Mouse (Mus musculus): ENCODE results near the gene Gdpgp1. TPM values are rescaled to one million over a fixed set of nuclear protein-coding genes. Genes with fewer than 3 reads are reported as not detected.

Gene Gdpgp1
- polyA plus RNA-seq, 1 experiment from 2014 or later, result 2.4 TPM

DNA sequence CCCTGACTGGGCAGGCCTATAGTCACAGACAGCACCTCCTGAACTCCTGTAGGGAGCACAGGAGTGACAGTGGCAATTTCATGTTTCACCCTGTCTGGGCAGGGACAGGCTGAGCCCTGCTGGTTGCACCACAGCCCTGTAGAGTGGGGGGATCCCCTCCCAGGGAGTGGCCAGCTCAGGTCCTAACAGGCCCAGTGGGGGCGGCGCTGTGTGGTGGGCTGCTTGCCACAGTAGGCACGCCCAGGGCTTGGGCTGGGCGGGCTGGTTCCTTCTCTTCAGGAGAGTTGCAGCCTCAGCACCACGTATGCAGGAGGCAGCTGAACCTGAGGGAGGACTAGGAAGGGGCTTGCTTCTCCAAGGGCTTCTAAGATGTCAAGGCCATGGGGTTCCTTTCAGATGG is 41.2 kb upstream of the Gdpgp1 start:
- no peaks in the 10 kb centered on the region for H3K9me3 ChIP-seq (replicated peaks)
- H3K27me3 ChIP-seq, result peaks cover 6% of the 10 kb centered on the region; the same call in 1 of the 2 replicates
- no peaks in the 10 kb centered on the region for H3K36me3 ChIP-seq
- peak; percentile 45 for DNase-seq
- peak overlapping the region; percentile 100 for H3K27ac ChIP-seq
- H3K4me2 ChIP-seq, result peak overlapping the region; percentile 77
- H3K4me1 ChIP-seq (replicated peaks), result peaks cover 100% of the 10 kb centered on the region
- peak overlapping the region; percentile 75 for H3K9ac ChIP-seq
- WGBS (ENCODE audit: insufficient replicate concordance), result 20% methylated on average over 5 of the region's 5 CpGs
- ATAC-seq (ENCODE audit: low read depth), result peak; percentile 37
- H3K4me3 ChIP-seq (replicated peaks), result no peak overlapping the region

DNA sequence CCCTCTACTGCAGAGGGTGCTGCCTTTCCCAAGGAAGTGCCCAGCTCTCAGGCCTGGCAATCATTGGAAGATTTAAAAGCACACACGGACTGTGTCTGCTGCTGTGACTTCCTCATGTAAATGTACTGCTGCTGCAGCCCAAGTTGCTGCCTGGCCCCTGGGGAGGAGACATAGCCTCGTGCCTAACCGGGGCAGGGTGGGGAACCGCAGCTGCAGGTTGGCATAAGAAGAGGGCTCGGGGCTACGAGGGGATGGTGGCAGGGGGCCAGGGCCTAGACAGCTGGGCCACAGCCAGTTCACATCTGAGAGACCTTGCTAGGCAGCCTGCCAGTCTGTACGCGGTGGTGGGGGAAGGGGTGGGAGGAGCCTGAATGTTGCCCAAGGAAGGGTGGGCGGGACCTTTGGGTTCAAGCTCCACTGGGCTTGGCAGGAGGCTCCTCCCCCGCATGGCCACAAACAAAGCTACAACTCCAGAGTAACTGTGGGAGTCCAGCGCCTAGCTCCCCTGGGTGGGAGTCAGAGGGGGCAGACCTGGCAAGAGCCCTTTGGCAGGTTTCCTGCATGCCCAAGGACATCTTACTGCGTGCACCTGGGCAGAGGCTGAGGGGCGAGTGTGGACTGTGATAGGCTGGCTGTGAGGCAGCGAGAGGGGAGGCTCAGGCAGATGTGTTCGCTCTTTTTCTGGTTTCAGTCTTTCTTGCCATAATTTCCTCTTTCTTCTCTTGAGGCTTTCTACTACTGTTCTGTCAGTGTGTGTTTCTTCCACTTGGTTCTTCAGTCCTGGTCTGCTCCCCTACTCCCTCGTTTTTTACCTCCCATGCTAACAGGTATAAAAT is 40.2 kb upstream of the Gdpgp1 start:
- Histone ChIP-seq H3K4me2 (peak overlapping the region; percentile 77), H3K36me3 (no peaks in the 10 kb centered on the region), H3K4me1 (replicated peaks) (peaks cover 99% of the 10 kb centered on the region), H3K4me3 (replicated peaks) (peak overlapping the region; percentile 52), H3K9ac (peak overlapping the region; percentile 75), H3K27me3 (peaks cover 4% of the 10 kb centered on the region; the same call in 1 of the 2 replicates), H3K9me3 (replicated peaks) (no peaks in the 10 kb centered on the region), H3K27ac (peak overlapping the region; percentile 100)
- DNase-seq (peak; percentile 82), ATAC-seq (ENCODE audit: low read depth) (peak; percentile 84)
- 7% methylated on average over 16 of the region's 16 CpGs for WGBS (ENCODE audit: insufficient replicate concordance)

DNA sequence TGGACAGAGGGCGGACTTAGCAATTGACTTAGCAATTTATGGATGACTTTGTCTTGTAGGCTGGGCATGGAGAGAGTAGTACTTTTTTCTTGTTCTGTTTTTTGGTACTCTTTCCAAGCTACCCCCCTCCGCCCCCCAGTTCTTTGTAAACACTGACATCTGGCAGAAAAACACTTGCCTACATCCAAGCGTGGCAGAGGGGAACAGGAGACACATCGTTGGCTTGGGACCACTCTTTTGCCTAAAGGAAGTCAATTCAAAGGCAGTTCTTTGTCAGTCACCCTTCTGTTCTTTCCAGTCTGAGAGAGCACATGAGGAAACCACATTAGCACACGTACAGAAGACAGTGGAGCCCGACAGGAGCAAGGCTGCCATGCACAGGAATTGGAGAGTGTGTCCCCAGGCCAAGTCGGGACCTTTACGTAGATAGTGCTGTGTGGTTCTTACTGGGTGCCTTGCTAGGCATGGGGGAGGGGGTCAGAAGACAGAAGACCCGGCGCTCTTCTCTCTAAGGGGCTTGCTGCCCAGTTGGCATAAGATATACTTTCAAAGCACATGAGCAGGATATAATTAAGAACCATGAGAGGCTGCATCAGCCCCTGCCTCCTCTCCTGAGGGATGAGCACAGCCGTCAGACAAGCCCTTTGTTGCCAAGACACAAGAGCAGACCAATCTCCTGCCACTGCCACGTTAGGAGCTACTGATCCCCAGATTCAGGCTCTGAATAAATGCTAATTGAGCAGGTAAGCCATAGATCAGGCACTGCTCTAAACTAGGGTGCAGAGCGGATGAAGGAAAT is 38.5 kb upstream of the Gdpgp1 start:
- H3K9me3 ChIP-seq (replicated peaks), result no peaks in the 10 kb centered on the region
- H3K9ac ChIP-seq, result peak overlapping the region; percentile 41; the same call in 1 of the 2 replicates
- no peak overlapping the region for H3K4me2 ChIP-seq
- H3K36me3 ChIP-seq, result no peaks in the 10 kb centered on the region
- no peak overlapping the region for H3K4me3 ChIP-seq (replicated peaks)
- H3K27ac ChIP-seq, result peak overlapping the region; percentile 100
- WGBS (ENCODE audit: insufficient replicate concordance), result 68% methylated on average over 13 of the region's 13 CpGs
- peaks cover 91% of the 10 kb centered on the region for H3K4me1 ChIP-seq (replicated peaks)
- no peaks in the 10 kb centered on the region for H3K27me3 ChIP-seq
- no peak for DNase-seq
- no peak for ATAC-seq (ENCODE audit: low read depth)

DNA sequence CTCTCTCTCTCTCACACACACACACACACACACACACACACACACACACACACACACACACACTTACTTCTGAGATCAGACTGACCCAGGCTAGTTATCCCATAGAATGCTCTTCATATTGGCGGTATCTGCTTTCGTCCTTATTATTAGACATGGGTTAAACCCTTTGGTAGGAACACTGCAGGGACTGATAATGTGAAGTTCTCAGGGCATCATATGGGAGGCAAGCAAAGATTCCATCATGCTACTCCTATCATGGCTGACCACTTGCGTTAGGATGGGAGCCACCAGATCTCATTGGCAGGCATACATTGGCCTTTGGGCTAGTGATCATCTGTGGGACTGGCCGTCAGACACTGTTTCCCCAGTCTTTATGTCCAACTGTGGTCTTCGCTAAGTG is 37.5 kb upstream of the Gdpgp1 start:
- peak overlapping the region; percentile 12 for H3K4me2 ChIP-seq
- peak overlapping the region; percentile 100 for H3K27ac ChIP-seq
- no peaks in the 10 kb centered on the region for H3K27me3 ChIP-seq
- WGBS (ENCODE audit: insufficient replicate concordance), result 46% methylated on average over 5 of the region's 5 CpGs
- H3K36me3 ChIP-seq, result peaks cover 4% of the 10 kb centered on the region
- ATAC-seq (ENCODE audit: low read depth) (peak; percentile 26), DNase-seq (no peak)
- no peaks in the 10 kb centered on the region for H3K9me3 ChIP-seq (replicated peaks)
- H3K4me3 ChIP-seq (replicated peaks), result no peak overlapping the region
- peak overlapping the region; percentile 41 for H3K9ac ChIP-seq
- peaks cover 91% of the 10 kb centered on the region for H3K4me1 ChIP-seq (replicated peaks)

DNA sequence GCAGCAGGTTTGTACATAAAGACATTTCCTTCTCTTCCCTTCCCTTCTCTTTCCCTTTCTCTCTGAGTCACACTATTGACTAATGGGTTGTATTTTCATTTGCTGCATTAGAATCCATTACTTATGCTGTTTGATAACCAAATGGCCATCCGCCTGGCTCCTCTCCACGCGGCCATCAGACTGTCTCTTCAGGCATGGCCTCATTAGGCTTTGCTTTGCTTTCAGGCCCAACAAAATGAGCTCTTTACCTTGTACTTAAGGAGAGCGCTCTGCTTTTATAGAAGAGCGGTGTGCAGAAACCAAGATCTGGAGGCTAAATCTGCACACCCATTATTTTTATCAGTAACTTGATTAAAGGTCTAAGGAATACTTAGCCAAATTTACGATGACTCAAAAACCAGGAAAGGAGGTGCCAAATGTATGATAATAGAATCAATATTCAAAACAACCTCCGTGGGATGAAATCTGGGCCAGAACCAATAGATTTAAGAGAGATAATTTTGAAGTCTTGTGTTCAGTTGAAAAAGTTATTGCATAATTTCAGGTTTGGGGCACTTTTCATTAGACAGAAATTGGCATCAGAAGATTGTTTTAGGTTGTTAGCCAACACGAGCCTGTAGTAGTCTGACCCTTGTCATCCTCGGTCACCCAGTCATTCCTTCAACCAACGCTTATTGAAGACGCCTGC is 36.9 kb upstream of the Gdpgp1 start:
- peaks cover 91% of the 10 kb centered on the region for H3K4me1 ChIP-seq (replicated peaks)
- H3K27ac ChIP-seq, result peak overlapping the region; percentile 100
- no peaks in the 10 kb centered on the region for H3K27me3 ChIP-seq
- peak overlapping the region; percentile 41 for H3K9ac ChIP-seq
- H3K36me3 ChIP-seq, result peaks cover 10% of the 10 kb centered on the region
- H3K4me2 ChIP-seq, result peak overlapping the region; percentile 12
- ATAC-seq (ENCODE audit: low read depth) (no peak), DNase-seq (no peak)
- H3K4me3 ChIP-seq (replicated peaks), result no peak overlapping the region
- WGBS (ENCODE audit: insufficient replicate concordance), result 86% methylated on average over 10 of the region's 11 CpGs
- H3K9me3 ChIP-seq (replicated peaks), result no peaks in the 10 kb centered on the region

DNA sequence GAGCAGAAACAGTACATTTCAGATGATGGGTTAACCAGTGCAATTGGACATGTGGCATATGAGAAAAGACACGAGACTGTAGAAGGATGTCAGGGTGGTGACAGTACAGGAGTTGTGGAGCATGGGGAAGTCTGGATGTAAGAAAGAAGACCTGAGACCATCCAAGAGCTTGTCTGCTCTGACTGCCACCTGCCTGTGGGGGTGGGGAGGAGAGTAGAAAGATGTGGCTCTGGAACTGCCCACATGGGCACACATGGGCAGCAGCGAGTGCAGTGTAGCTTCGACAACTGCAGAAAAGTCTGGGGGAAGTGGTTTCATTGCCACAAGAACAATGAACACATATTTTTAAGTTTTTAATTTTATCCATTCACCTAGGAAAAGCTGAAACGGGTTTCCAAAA is 35.3 kb upstream of the Gdpgp1 start:
- Histone ChIP-seq H3K27me3 (no peaks in the 10 kb centered on the region), H3K4me1 (replicated peaks) (peaks cover 91% of the 10 kb centered on the region), H3K9ac (peak overlapping the region; percentile 98), H3K4me2 (peak overlapping the region; percentile 88), H3K27ac (peak overlapping the region; percentile 100), H3K9me3 (replicated peaks) (no peaks in the 10 kb centered on the region), H3K4me3 (replicated peaks) (peak overlapping the region; percentile 95), H3K36me3 (peaks cover 25% of the 10 kb centered on the region)
- ATAC-seq (ENCODE audit: low read depth) (no peak), DNase-seq (no peak)
- 17% methylated on average over 4 of the region's 4 CpGs for WGBS (ENCODE audit: insufficient replicate concordance)

DNA sequence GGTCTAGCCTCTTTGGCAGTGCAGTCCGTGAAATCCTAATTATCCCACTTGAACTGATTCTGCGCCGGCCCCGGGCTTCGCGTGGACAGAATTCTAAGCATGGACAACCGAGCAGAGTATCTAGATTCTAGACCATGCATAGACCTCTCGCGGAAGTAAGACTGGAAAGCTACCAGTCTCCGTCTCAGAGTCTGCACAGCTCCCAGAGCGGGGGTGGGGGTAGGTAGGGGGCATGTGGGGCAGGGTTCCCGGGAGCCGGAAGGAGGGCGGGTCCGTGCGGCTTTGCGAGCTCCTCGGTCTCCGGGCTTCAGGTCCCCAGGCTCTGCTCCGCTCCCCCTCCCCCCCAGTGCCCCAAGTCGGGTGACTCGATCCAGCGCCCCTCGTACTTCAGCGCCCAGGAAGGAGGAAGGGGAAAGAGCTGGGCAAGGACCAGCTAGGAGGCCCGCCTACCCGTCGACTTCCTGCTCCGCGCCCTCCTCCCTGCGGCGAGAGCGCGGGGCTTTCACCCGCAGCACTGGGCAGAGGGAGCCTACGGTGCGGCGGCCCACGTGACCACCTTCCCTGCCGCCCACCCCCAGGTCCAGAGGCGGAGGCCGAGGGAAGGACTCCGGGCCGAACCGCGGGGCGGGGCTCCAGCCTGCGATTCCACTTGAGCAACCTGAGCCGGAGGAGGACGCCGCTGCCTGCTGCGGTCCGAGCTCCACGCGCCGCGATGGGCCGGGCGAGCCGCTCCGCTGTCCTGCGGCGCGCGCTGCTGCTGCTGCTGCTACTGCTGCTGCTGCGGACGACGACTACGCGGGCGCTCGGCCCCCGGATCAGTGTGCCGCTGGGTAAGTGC is 34.5 kb upstream of the Gdpgp1 start:
- Histone ChIP-seq H3K27ac (peak overlapping the region; percentile 100), H3K4me1 (replicated peaks) (peaks cover 91% of the 10 kb centered on the region), H3K9ac (peak overlapping the region; percentile 98), H3K27me3 (no peaks in the 10 kb centered on the region), H3K9me3 (replicated peaks) (no peaks in the 10 kb centered on the region), H3K4me2 (peak overlapping the region; percentile 88), H3K36me3 (peaks cover 33% of the 10 kb centered on the region), H3K4me3 (replicated peaks) (peak overlapping the region; percentile 95)
- WGBS (ENCODE audit: insufficient replicate concordance), result under 1% methylated on average over 66 of the region's 74 CpGs
- peak; percentile 76 for ATAC-seq (ENCODE audit: low read depth)
- peak; percentile 78 for DNase-seq

DNA sequence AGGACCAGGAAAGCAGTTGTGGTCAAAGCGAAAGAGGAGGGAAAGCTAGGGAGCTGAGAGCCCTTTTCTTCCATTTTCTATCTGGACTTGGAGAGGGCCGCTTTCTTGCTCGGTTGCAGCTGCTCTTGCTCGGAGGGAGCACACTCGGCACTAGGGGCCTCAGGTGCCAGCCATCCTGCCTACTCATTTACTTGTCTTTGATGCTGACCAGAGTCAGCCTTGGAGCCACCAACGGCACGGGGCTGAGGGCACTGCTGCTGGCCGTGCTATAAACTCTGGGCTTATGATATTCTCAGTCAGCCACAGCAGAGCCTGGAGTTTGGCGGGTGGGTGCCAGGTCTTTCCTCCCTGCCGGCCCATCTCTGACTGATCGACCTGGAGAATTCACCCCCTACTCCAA is 33.8 kb upstream of the Gdpgp1 start:
- H3K4me1 ChIP-seq (replicated peaks), result peaks cover 91% of the 10 kb centered on the region
- H3K9ac ChIP-seq, result peak overlapping the region; percentile 98
- DNase-seq (no peak), ATAC-seq (ENCODE audit: low read depth) (peak; percentile 37)
- no peaks in the 10 kb centered on the region for H3K27me3 ChIP-seq
- no peaks in the 10 kb centered on the region for H3K9me3 ChIP-seq (replicated peaks)
- peak overlapping the region; percentile 88 for H3K4me2 ChIP-seq
- peak overlapping the region; percentile 95 for H3K4me3 ChIP-seq (replicated peaks)
- H3K36me3 ChIP-seq, result peaks cover 40% of the 10 kb centered on the region
- WGBS (ENCODE audit: insufficient replicate concordance), result under 1% methylated on average over 11 of the region's 11 CpGs
- H3K27ac ChIP-seq, result peak overlapping the region; percentile 100

DNA sequence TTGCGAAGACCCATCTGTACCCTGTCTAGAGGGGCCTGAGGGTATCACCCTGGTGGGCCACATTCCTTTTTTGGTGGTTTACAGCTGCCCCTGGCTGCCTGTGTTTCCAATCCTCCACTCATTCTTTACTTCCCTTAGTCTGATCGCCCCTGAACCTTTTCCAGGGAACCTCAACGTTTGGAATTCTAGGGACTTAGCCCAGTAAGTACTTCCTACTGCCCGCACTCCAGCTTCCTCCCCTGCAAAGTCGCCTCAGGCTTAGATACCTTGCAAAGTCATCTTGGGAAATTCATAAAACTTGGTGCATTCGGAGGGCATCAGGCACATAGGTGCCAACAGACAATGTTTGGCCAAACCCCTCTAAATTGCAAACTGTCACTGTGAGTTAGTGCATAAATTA is 33.4 kb upstream of the Gdpgp1 start:
- Histone ChIP-seq H3K4me3 (replicated peaks) (peak overlapping the region; percentile 95), H3K9me3 (replicated peaks) (no peaks in the 10 kb centered on the region), H3K36me3 (peaks cover 44% of the 10 kb centered on the region), H3K27me3 (no peaks in the 10 kb centered on the region), H3K27ac (peak overlapping the region; percentile 100), H3K4me2 (peak overlapping the region; percentile 88), H3K9ac (peak overlapping the region; percentile 98), H3K4me1 (replicated peaks) (peaks cover 91% of the 10 kb centered on the region)
- no peak for DNase-seq
- no peak for ATAC-seq (ENCODE audit: low read depth)
- WGBS (ENCODE audit: insufficient replicate concordance), result 20% methylated on average over 6 of the region's 6 CpGs

DNA sequence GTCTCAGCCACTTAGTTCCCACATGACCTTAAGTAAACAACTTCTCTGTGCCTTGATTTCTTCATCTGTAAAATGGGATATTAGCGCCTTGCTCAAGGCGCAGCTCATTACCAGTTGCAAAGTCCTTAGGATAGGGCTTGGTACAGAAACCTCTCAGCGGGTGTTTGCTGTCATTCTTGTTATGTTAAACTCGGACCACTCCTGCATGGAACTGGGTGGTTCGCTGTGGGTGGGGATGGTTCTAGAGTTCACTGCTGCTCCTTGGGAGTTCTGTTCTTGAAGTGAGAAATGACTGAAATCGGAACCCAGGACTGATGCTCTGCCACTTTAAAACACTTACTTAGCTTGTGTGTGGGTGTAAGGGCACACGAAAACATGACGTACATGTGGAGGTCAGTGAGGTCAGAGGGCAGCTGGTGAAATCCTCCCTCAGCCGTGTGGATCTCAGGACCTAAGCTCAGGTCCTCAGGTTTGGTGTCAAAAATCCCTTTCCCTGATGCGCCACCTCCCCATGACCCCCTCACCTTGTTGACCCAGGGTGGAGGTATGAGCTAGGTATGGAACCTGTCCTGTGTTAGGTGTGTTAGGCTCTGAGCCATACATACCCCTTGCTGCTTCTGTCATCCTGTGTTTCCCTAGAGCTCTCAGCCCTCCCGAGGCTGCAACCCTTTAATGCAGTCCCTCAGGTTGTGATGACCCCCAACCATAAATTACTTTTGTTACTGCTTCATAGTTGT is 32.6 kb upstream of the Gdpgp1 start:
- DNase-seq (no peak), ATAC-seq (ENCODE audit: low read depth) (no peak)
- H3K9me3 ChIP-seq (replicated peaks), result no peaks in the 10 kb centered on the region
- H3K4me3 ChIP-seq (replicated peaks), result peak overlapping the region; percentile 95
- H3K27ac ChIP-seq, result peak overlapping the region; percentile 100
- H3K9ac ChIP-seq, result peak overlapping the region; percentile 98
- H3K4me1 ChIP-seq (replicated peaks), result peaks cover 91% of the 10 kb centered on the region
- peak overlapping the region; percentile 88 for H3K4me2 ChIP-seq
- no peaks in the 10 kb centered on the region for H3K27me3 ChIP-seq
- peaks cover 48% of the 10 kb centered on the region for H3K36me3 ChIP-seq
- 68% methylated on average over 11 of the region's 11 CpGs for WGBS (ENCODE audit: insufficient replicate concordance)

Data from liver, embryonic 13.5 days (tissue).